ENCODE assay signal across 19 mouse cellular contexts in genomic region chr16:91740918-91741255, GRCm38 (mm10). TPM values are rescaled to one million over a fixed set of nuclear protein-coding genes. Genes with fewer than 3 reads are reported as not detected.
A peak's percentile ranks its signal among the peaks of the same experiment; 100 is the strongest.
DNase-seq lines count a peak whose midpoint lies in the region; ATAC-seq and TF ChIP-seq lines count a peak whose summit lies in the region.
"Had no signal": no experiment of that assay in that cellular context is flagged by ENCODE, and none has a peak within 500 bp of the region (broad histone marks: within the 10 kb centered on the region; RNA-seq: fewer than 3 reads in every experiment).

No protein-coding gene starts in this region.

- H3K36me3 ChIP-seq in heart, embryonic 13.5 days = 0 out of 2 replicates have a peak, but pooled peaks cover 4% of the 10 kb centered on the region
- no peaks in the 10 kb centered on the region for H3K36me3 ChIP-seq in liver, embryonic 16.5 days (ENCODE audit: control insufficient read depth, insufficient read depth)
- H3K36me3 ChIP-seq in ES-E14 (ENCODE audit: control insufficient read depth, insufficient read depth, low read length, poor library complexity, severe bottlenecking) = no peaks in the 10 kb centered on the region
- 0 out of 2 replicates have a peak, but pooled peaks cover 6% of the 10 kb centered on the region for H3K36me3 ChIP-seq in macrophage (ENCODE audit: inconsistent target)
- H3K36me3 ChIP-seq: hindbrain, embryonic 15.5 days; lung, embryonic 15.5 days; midbrain, embryonic 15.5 days had no signal

- H3K27me3 ChIP-seq in heart, embryonic 13.5 days (replicated peaks) = no peaks in the 10 kb centered on the region
- H3K27me3 ChIP-seq in liver, embryonic 16.5 days (ENCODE audit: control insufficient read depth, insufficient read depth, low read depth, low read length) = no peaks in the 10 kb centered on the region; the same call in 1 of the 2 replicates
- H3K27me3 ChIP-seq: hindbrain, embryonic 15.5 days; lung, embryonic 15.5 days; midbrain, embryonic 15.5 days had no signal

- no peak overlapping the region for H3K4me2 ChIP-seq in heart, embryonic 13.5 days
- no peak overlapping the region for H3K4me2 ChIP-seq in liver, embryonic 16.5 days (ENCODE audit: low read depth, low read length)
- H3K4me2 ChIP-seq: hindbrain, embryonic 15.5 days; lung, embryonic 15.5 days; midbrain, embryonic 15.5 days had no signal

- H3K27ac ChIP-seq in heart, embryonic 13.5 days (replicated peaks) = no peak overlapping the region
- no peak overlapping the region for H3K27ac ChIP-seq in liver, embryonic 16.5 days (ENCODE audit: low read length)
- H3K27ac ChIP-seq in ES-E14 (ENCODE audit: insufficient read depth, low read depth, low read length, poor library complexity, severe bottlenecking) (peak overlapping the region; percentile 14; the same call in 1 of the 2 replicates), macrophage (peak overlapping the region; percentile 87)
- H3K27ac ChIP-seq: hindbrain, embryonic 15.5 days; lung, embryonic 15.5 days; midbrain, embryonic 15.5 days had no signal

- no peak overlapping the region for H3K4me3 ChIP-seq in heart, embryonic 13.5 days
- no peak overlapping the region for H3K4me3 ChIP-seq in liver, embryonic 16.5 days (ENCODE audit: low read depth, low read length)
- H3K4me3 ChIP-seq in ES-E14 (ENCODE audit: insufficient read depth in 1 of 2, low read depth in 1 of 2, low read length in 2 of 2, poor library complexity in 1 of 2, severe bottlenecking in 1 of 2) = no peak overlapping the region
- no peak overlapping the region for H3K4me3 ChIP-seq in macrophage (ENCODE audit: inconsistent target)
- H3K4me3 ChIP-seq: erythroblast, embryonic 14.5 days; hindbrain, embryonic 15.5 days; lung, embryonic 15.5 days; midbrain, embryonic 15.5 days had no signal

- WGBS in heart, embryonic 13.5 days = 45% methylated on average over 7 of the region's 7 CpGs
- WGBS in liver, embryonic 16.5 days (ENCODE audit: insufficient replicate concordance) = 57% methylated on average over 7 of the region's 7 CpGs
- 88% methylated on average over 7 of the region's 7 CpGs for WGBS in macrophage (ENCODE audit: missing documents)

- in situ Hi-C loops in ES-E14 (cut with MboI; ENCODE audit: low sequenced_read_pairs in 2 of 2, unreplicated experiment in 2 of 2) = no loop called here

- H3K4me1 ChIP-seq in heart, embryonic 13.5 days = peaks cover 56% of the 10 kb centered on the region
- peaks cover 15% of the 10 kb centered on the region for H3K4me1 ChIP-seq in liver, embryonic 16.5 days (ENCODE audit: control insufficient read depth, low read depth, low read length)
- H3K4me1 ChIP-seq in ES-E14 (ENCODE audit: control insufficient read depth in 2 of 2, insufficient read depth in 2 of 2, low read length in 2 of 2, poor library complexity in 1 of 2) = peaks cover 0 to 17% of the 10 kb centered on the region in 2 experiments; a peak in 2 of 4 replicates

- no peak for ATAC-seq in heart, embryonic 13.5 days (ENCODE audit: extremely low read depth, insufficient number of reproducible peaks, low FRiP score, low TSS enrichment)
- peak; percentile 24; the same call in 1 of the 2 replicates for ATAC-seq in liver, embryonic 16.5 days (ENCODE audit: low read depth)
- ATAC-seq: forebrain, embryonic 16.5 days; midbrain, embryonic 15.5 days had no signal

- no peaks in the 10 kb centered on the region for H3K9me3 ChIP-seq in heart, embryonic 13.5 days
- no peaks in the 10 kb centered on the region for H3K9me3 ChIP-seq in liver, embryonic 16.5 days (replicated peaks; ENCODE audit: control insufficient read depth, low read length)
- H3K9me3 ChIP-seq in ES-E14 (ENCODE audit: control insufficient read depth, insufficient read depth, low read depth, low read length) = no peaks in the 10 kb centered on the region
- H3K9me3 ChIP-seq: hindbrain, embryonic 15.5 days; lung, embryonic 15.5 days; midbrain, embryonic 15.5 days had no signal

- H3K79me2 ChIP-seq in macrophage (ENCODE audit: inconsistent target) = peaks cover 100% of the 10 kb centered on the region

- H3K9ac ChIP-seq in heart, embryonic 13.5 days = peak overlapping the region; percentile 25; the same call in 1 of the 2 replicates
- no peak overlapping the region for H3K9ac ChIP-seq in liver, embryonic 16.5 days (ENCODE audit: low read depth, low read length)
- H3K9ac ChIP-seq in ES-E14 (ENCODE audit: insufficient read depth, low read depth, low read length, poor library complexity, severe bottlenecking) = no peak overlapping the region
- H3K9ac ChIP-seq: hindbrain, embryonic 15.5 days; lung, embryonic 15.5 days; midbrain, embryonic 15.5 days had no signal

- no peak for DNase-seq in heart, adult 11 months
- DNase-seq in liver (no peak), ES-E14 (ENCODE audit: low read depth, low spot score) (no peak)
- no peak for DNase-seq in c-Kit-positive CD71-positive TER-119-positive erythroid progenitor cells, embryonic 14.5 days (ENCODE audit: low spot score)
- DNase-seq: adrenal gland, adult 8-10 months; cerebellum, postnatal 36 days; kidney, adult 11 months; kidney, postnatal 10 days; layer of hippocampus, adult 9-11 months; spleen, adult 18-20 months; thymus, adult 2 months had no signal

TF ChIP-seq in ES-E14, 5 proteins besides CTCF, POLR2A, EP300 and RAD21:
- TF ChIP-seq HCFC1 (IDR thresholded peaks at IDR 0.05; ENCODE audit: borderline replicate concordance, insufficient read depth, low read length) (no peak), CHD2 (IDR thresholded peaks at IDR 0.05; ENCODE audit: low read depth, low read length) (no peak), ZC3H11A (IDR thresholded peaks at IDR 0.05; ENCODE audit: borderline replicate concordance, low read depth, low read length) (no peak), ZNF384 (IDR thresholded peaks at IDR 0.05; ENCODE audit: low read depth, low read length) (no peak), MAFK (IDR thresholded peaks at IDR 0.05; ENCODE audit: insufficient read depth, low read depth, low read length) (no peak)

RNA-seq across cellular contexts. Expression of gene Itsn1, which starts 11.8 kb away (rescaled TPM):
- polyA plus RNA-seq in heart, embryonic 13.5 days (2015; fragmentation: Nextera tagmentation; extraction: Ambion mirVana) = 19.5 and 20.0 TPM in 2 replicates
- polyA plus RNA-seq in liver, embryonic 16.5 days (2015; fragmentation: Nextera tagmentation; extraction: Ambion mirVana) = 54.1 and 54.7 TPM in 2 replicates
- total RNA-seq in ES-E14 (2012; rRNA removed) = 28.6 and 35.8 TPM in 2 replicates
- total RNA-seq in macrophage (2018; cell fraction: chromatin; rRNA removed) = 1,000 to 10,000 TPM in 4 of 26 experiments, 100 to 1,000 TPM in 22; 245 to 1,209 (median 812) TPM
- total RNA-seq in macrophage (2018; cell fraction: cytosol; rRNA removed) = 100 to 1,000 TPM in 15 of 26 experiments, 10 to 100 TPM in 11; 71.9 to 143 (median 110) TPM
- total RNA-seq in macrophage (2018; cell fraction: nucleus; rRNA removed) = 100 to 1,000 TPM; 117 to 554 (median 234) TPM
- 89.5 to 216 TPM (median 138 TPM) in 3 replicates for polyA plus RNA-seq in macrophage (2018)

RNA-seq across cellular contexts. Expression of gene Cryzl1, which starts 12.1 kb away (rescaled TPM):
- 51.4 and 58.5 TPM in 2 replicates for polyA plus RNA-seq in heart, embryonic 13.5 days (2015; fragmentation: Nextera tagmentation; extraction: Ambion mirVana)
- 31.5 and 34.6 TPM in 2 replicates for polyA plus RNA-seq in liver, embryonic 16.5 days (2015; fragmentation: Nextera tagmentation; extraction: Ambion mirVana)
- total RNA-seq in ES-E14 (2012; rRNA removed) = 19.0 and 29.7 TPM in 2 replicates
- total RNA-seq in macrophage (2018; cell fraction: chromatin; rRNA removed) = 100 to 1,000 TPM in 18 of 26 experiments, 10 to 100 TPM in 8; 44.0 to 223 (median 146) TPM
- 10 to 100 TPM; 19.9 to 43.7 (median 29.3) TPM for total RNA-seq in macrophage (2018; cell fraction: cytosol; rRNA removed)
- total RNA-seq in macrophage (2018; cell fraction: nucleus; rRNA removed) = 100 to 1,000 TPM in 9 of 26 experiments, 10 to 100 TPM in 17; 26.2 to 117 (median 76.2) TPM
- polyA plus RNA-seq in macrophage (2018) = 20.6 to 32.6 TPM (median 28.8 TPM) in 3 replicates

RNA-seq across cellular contexts. Expression of gene Donson, which starts 52.3 kb away (rescaled TPM):
- polyA plus RNA-seq in heart, embryonic 13.5 days (2015; fragmentation: Nextera tagmentation; extraction: Ambion mirVana) = 13.9 and 15.0 TPM in 2 replicates
- 22.8 and 23.0 TPM in 2 replicates for polyA plus RNA-seq in liver, embryonic 16.5 days (2015; fragmentation: Nextera tagmentation; extraction: Ambion mirVana)
- 35.6 and 38.8 TPM in 2 replicates for total RNA-seq in ES-E14 (2012; rRNA removed)
- total RNA-seq in macrophage (2018; cell fraction: chromatin; rRNA removed) = 10 to 100 TPM in 25 of 26 experiments, 1 to 10 TPM in 1; 9.4 to 66.4 (median 28.6) TPM
- 1 to 10 TPM; 2.9 to 7.8 (median 4.6) TPM for total RNA-seq in macrophage (2018; cell fraction: cytosol; rRNA removed)
- 10 to 100 TPM in 25 of 26 experiments, 1 to 10 TPM in 1; 9.2 to 45.4 (median 20.3) TPM for total RNA-seq in macrophage (2018; cell fraction: nucleus; rRNA removed)
- 4.9 to 12.7 TPM (median 6.0 TPM) in 3 replicates for polyA plus RNA-seq in macrophage (2018)

Comparison
In these comparisons a context has a peak if more than half of its experiments do, and no peak if none do; other contexts are left out.
1. H3K27ac ChIP-seq: peak in ES-E14 (single experiment) and macrophage (single experiment); none in heart, embryonic 13.5 days (single experiment) and liver, embryonic 16.5 days (single experiment).